Mouse (Mus musculus) adrenal gland, postnatal 4 days (tissue): Measurements from ENCODE around the gene Atp6v1e2. TPM values are rescaled to one million over a fixed set of nuclear protein-coding genes. Genes with fewer than 3 reads are reported as not detected.

Experiments
- total RNA-seq, 2 experiments: library from RNA; stranded (reverse); gene quantifications; 2 replicates each; pipeline ENCODE4 v1.2.3; 2021

Gene Atp6v1e2
- total RNA-seq, 2 experiments from 2014 or later = not detected

Other genes with a start within 250 kb of the Atp6v1e2 start
- gene Epas1, start 194.2 kb downstream of the Atp6v1e2 start, total RNA-seq = 100 to 1,000 TPM; 129 to 150 TPM
- not detected for gene Tmem247, start 30.5 kb downstream of the Atp6v1e2 start, total RNA-seq
- 10 to 100 TPM; 46.0 to 46.9 TPM for gene Rhoq, start 15.2 kb upstream of the Atp6v1e2 start, total RNA-seq
- 10 to 100 TPM; 11.4 to 13.0 TPM for gene Pigf, start 77.5 kb upstream of the Atp6v1e2 start, total RNA-seq
- 10 to 100 TPM; 49.8 to 50.1 TPM for gene Cript, start 77.7 kb upstream of the Atp6v1e2 start, total RNA-seq
- 10 to 100 TPM; 53.0 to 53.4 TPM for gene Socs5, start 159.8 kb upstream of the Atp6v1e2 start, total RNA-seq